Mouse (Mus musculus) heart, postnatal 14 days (tissue): ENCODE data around the gene Vwa3a. TPM values are rescaled to one million over a fixed set of nuclear protein-coding genes. Genes with fewer than 3 reads are reported as not detected.
"Not testable (repeated sequence)": the region's sequence is repeated elsewhere in the genome, so short reads cannot be mapped to it uniquely, and the experiment has no call there.

Source experiments
- DNase-seq, 2 experiments: peaks; one replicate each; pipeline ENCODE4 v3.0.0; 2021 to 2022
- intact Hi-C: fragments of 180-260 bp; cut with DNase I; formaldehyde crosslinking; loops from one replicate; pipeline ENCODE4 v1.15.1; 2025
- long read RNA-seq, 2 experiments: library from polyadenylated mRNA; stranded (forward); transcript quantifications; one replicate each; pipeline ENCODE4 v2.0.0; 2021
- total RNA-seq, 2 experiments: library from RNA; stranded (reverse); gene quantifications; 2 replicates each; pipeline ENCODE4 v1.2.3; 2021

The Vwa3a gene
- total RNA-seq, result 1 to 10 TPM; 5.1 to 7.3 TPM
- long read RNA-seq, experiment 1, partial matches to known transcripts, result 2 of 4 reads
- long read RNA-seq, experiment 1, other reads (novel, unspliced or antisense), result 2 of 4 reads
- long read RNA-seq, experiment 2, result 0 reads

DNA sequence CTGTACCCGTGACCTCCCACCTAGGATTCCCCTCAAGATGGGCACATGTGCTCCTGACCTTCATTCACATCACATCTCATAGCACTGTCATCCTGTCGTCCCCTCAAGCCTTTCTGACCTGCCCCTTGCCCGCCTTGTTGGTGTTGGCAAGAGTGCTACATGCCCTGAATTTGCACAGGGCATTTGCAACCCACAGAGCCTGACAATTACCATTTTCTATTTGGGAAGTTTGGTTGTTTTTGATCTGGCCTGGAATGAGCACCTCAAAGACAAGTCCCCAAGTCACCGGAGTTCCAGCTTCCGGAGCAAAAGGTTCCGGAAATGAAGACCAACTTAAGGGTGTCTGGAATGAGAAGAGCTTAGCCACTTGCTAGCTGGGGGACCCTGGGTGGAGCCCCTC is at the start of gene Vwa3a:
TSS of gene Vwa3a (plus strand) at position 301 of the 400 bp plus-strand sequence.
- intact Hi-C loops, result no loop called here
- DNase-seq, result no peak

GRCm38 (mm10) chr7:120690634-120691033 is 48.5 kb upstream of the Vwa3a start:
- intact Hi-C loops, result no loop called here

DNA sequence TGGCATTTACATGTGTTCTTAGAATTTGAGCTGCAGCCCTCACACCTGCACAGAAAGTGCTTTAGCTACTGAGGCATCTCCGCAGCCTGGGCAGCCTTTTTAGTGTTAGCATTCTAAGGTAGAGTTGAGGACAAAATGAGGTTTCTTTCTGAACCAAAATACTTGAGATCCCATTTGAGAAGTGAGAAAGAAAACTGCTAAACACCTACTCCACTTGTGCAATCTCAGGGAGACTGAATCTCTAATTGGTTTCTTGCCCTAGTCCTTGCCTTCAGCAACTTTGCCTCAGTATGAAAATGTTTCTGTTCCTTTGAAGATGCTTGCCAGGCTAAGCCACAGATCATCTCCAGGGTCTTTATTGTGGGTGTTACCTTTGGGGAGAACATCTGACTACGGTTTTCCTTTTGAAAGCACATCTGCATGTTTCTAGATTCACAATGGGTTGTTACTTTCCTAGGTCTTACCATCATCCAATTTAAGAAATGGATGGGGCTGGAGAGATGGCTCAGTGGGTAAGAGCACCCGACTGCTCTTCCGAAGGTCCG is 45.2 kb upstream of the Vwa3a start:
- intact Hi-C loops, result no loop called here
- no peak for DNase-seq

More at GRCm38 (mm10) chr7:120690634-120691033, 48.5 kb upstream of the Vwa3a start:
- DNase-seq, result no peak

DNA sequence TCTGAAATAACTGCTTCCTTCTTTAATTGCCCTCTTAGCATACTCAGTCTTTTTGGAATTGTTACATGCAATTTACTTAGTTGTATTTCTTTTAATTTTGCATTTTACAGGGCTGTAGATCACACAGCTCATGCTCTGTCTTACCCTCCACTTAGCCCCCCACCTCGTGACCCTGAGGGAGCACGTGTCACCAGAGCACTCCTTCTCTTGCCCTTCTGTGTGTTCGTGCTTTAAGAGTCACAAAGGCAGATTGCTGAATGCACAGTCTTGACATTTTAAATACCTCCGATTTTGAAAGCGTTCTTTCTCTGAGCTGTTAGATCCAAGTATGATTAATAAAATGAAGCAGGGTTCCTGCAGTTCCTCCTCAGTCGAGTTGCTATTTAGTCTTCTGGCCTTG is 43.9 kb upstream of the Vwa3a start:
- no peak for DNase-seq
- intact Hi-C loops, result no loop called here

DNA sequence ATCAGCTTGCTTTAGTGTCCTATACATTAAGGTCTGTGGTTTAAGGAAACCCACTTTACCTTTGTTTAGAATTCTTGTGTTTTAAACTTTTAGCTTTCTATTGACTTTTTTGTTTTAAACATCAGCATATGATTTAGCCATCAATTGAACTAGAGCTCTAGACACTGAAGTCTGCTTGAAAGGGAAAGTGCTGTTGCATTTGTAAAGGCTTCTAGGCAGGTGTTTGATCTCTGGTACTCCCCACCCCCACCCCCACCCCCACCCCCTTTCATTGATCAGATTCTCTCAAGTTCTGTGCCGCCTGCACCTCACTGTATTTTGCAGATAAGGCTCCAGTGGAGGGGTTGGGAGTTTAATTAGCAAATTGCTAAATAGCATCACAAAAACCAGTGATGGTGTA is 43.5 kb upstream of the Vwa3a start:
- no peak for DNase-seq
- intact Hi-C loops, result no loop called here

GRCm38 (mm10) chr7:120696331-120696730 is 42.8 kb upstream of the Vwa3a start:
- intact Hi-C loops, result no loop called here
- no peak for DNase-seq

GRCm38 (mm10) chr7:120699586-120699985 is 39.5 kb upstream of the Vwa3a start:
- intact Hi-C loops, result no loop called here
- no peak for DNase-seq

DNA sequence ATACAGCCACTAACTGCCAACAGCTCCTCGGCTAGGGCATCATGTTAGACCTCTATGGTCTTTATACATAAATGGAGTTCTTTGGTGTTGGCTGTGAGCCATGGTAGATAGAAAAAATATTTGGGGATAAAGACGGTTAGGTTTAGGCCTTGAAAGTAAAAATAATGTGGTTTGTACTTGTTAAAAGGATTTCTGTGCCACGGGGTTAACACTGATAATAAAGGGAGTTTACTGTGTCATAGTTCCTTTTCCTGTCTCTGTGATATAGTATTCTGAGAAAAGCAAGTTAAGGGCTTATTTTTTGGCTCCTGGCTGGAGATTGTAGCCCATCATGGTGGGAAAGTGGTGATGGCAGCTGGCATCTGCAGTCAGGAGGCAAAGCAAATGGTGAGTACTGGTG is 35.2 kb upstream of the Vwa3a start:
- intact Hi-C loops, result loop anchor here (2.0 kb wide), 1 partner anchor 17 kb away; no protein-coding TSS in a partner anchor

GRCm38 (mm10) chr7:120712071-120712470 is 27.0 kb upstream of the Vwa3a start:
- no peak for DNase-seq
- intact Hi-C loops, result no loop called here

More for the DNA sequence above, 35.2 kb upstream of the Vwa3a start:
- no peak for DNase-seq

DNA sequence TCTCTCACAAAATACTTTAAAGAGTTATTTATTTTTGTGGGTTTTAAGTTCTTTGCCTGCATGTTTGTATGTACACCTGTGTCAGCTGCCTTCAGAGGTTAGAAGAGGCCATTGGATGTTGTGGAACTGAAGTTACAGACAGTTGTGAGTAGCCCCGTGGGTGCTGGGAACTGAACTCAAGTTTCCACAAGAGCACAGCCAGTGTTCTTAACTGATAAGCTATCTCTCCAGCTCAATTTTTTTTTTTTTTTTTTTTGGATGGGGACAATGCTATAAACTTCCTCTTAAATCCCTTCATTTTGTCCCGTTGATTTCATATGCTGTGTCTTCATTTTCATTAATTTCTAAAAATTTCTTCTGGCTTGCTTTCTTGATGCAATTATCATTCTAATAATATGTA is 25.9 kb upstream of the Vwa3a start:
- intact Hi-C loops, result no loop called here
- no peak for DNase-seq

- DNase-seq, result peak; percentile 30 to 55
- intact Hi-C loops, result not testable (repeated sequence)
Measured at GRCm38 (mm10) chr7:120713951-120714350, 25.2 kb upstream of the Vwa3a start.

DNA sequence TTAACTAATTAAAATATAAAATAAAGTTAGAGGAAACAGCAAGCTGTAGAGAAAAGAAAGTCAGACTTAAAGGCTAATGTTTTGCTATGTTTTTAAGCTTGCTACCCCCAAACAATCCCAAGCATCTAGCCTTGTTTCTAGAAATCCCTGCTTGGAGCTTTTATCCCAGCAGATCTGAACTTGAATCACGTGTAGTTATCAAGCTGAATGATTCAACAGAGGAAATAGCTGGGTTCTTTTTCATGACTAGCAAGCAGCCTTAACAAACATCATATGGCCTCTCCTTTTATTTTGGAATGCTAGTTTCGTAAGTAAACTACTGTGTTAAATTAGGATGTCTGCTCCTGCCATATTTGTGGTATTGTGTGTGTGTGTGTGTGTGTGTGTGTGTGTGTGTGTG is 21.9 kb upstream of the Vwa3a start:
- no peak for DNase-seq
- intact Hi-C loops, result no loop called here

DNA sequence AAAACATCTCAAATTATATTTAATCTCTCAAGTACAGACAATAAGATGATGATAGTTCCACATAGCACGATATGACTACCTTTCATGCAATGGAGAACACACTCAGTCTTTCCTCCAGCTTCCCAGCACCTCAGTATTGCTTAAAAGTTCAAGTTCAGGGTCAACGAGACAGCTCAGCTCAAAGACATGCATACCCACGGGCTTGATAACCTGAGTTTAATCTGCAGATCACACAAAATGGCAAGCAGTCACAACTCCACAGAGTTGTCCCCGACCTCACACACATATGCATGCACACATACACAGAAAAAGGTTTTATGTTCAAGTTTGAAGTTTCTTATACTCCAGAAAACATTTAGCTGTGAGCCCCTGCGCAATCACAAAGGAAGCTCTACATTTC is 18.1 kb upstream of the Vwa3a start:
- DNase-seq, result no peak
- intact Hi-C loops, result no loop called here

GRCm38 (mm10) chr7:120721456-120721855 is 17.7 kb upstream of the Vwa3a start:
- no peak for DNase-seq
- intact Hi-C loops, result no loop called here

DNA sequence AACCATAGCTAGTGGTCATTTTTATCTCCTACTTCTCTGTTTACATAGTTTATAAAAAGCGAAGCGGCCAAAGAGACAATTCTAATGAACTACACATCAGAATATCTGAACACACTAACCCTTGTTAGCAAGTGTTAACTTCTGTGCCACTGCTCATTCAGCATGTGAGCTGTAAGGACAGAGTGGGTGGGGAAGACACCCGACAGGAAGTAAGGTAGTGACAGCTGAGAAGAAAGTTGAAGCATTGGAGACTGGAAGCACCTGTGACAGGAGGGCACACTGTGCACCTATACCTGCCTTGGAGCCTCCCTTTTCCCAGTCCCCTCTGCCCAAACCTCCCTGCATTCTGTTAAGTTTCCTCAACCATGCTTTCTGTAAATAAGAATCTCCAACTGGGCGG is 17.1 kb upstream of the Vwa3a start:
- intact Hi-C loops, result no loop called here
- DNase-seq, result no peak

DNA sequence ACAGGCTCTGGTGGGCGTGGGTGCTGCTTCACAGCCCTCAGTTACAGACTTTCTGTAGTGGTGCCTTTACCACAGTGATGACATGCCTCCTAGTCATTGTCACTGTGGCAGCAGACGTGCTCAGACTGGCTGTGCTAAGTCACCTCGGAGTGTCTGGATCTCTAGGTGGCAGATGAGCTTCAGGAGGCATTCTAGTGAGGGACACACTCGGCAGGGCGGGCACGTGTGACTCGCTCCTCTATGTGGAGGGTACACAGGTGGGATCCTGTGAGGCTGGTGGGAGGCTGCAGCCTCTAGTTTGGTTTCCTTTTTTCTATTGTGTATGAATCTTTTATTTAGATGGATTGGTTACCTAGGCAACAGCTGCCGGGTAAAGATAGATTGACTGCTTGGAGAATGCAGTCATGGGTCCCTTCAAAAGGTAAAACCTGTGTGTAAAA is 16.3 kb upstream of the Vwa3a start:
- intact Hi-C loops, result no loop called here
- no peak for DNase-seq

DNA sequence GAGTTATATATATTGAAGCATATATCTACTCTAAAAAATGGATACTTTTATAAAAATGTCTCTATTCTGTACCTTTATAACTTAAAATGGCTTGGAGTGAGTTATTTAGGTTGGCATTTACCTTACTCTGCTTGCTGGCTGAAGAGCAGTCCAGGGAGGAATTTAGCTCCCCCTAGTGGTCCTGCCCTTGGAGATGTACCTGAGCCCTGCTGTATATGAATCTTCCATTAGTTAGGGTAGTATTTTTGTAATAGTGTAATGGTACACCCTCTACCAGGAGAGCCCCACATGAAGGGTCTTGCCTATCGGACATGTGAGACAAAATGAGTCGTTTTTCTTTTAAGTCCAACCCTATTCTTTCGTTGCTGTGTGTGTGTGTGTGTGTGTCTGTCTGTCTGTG is 11.5 kb upstream of the Vwa3a start:
- DNase-seq, result peak; percentile 33 to 53
- intact Hi-C loops, result loop anchor here (2.0 kb wide), 1 partner anchor 55 kb away; no protein-coding TSS in a partner anchor

GRCm38 (mm10) chr7:120729635-120730034 is 9.5 kb upstream of the Vwa3a start:
- no peak for DNase-seq
- intact Hi-C loops, result no loop called here

- no peak for DNase-seq
- intact Hi-C loops, result no loop called here
Measured at GRCm38 (mm10) chr7:120732906-120733305, 6.2 kb upstream of the Vwa3a start.

DNA sequence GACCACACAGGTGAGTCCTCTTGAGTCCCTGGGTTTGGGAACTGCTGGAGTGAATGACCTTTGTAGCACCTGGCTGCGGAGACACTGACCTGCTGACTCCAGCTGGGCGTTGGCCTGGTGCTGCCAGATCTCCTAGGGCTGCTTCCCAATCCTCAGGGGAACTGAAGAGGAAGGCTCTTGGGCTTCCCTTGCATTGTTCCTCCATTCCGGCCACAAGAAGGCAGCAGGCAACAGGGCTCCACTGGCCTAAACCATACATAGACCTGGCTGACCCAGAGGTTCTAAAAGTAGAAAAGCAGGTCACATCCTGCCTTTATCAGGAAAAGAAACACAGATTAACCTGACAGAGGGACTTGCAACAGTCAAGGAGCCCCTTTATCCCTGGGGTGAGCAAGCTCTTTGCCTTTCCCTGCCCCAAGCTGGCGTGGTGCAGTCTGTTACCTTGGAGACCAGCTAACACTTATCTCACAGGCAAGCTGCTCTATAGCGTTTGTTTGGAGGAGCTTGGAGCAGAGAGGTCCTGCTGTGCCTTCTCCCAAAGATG is 512 bp downstream of the Vwa3a start:
- DNase-seq, result peak; percentile 32 to 53
- intact Hi-C loops, result no loop called here

- DNase-seq, result no peak
- intact Hi-C loops, result no loop called here
Measured at GRCm38 (mm10) chr7:120743366-120744351, 4.5 kb downstream of the Vwa3a start.
